Mouse (Mus musculus) G1E (cell line): Measurements from ENCODE around the gene Med20. TPM values are rescaled to one million over a fixed set of nuclear protein-coding genes. Genes with fewer than 3 reads are reported as not detected.
"Not testable (repeated sequence)": the region's sequence is repeated elsewhere in the genome, so short reads cannot be mapped to it uniquely, and the experiment has no call there.

Source experiments
- ATAC-seq: 2 replicates; pipeline ENCODE4 v1.8.0; 2016; ENCODE audit warnings: mild to moderate bottlenecking; ENCODE audit not compliant: insufficient number of reproducible peaks, poor library complexity, low FRiP score, severe bottlenecking; ENCODE audit errors: extremely low read depth
- DNase-seq: peaks from one replicate; pipeline ENCODE4 v3.0.0; 2012; ENCODE audit warnings: low spot score
- H3K27me3 ChIP-seq: 2 replicates; pipeline ENCODE4 v1.6.1; 2012; ENCODE audit warnings: mild to moderate bottlenecking, low read length, inconsistent platforms; ENCODE audit not compliant: insufficient read depth
- H3K36me3 ChIP-seq: replicated peaks from 2 replicates; pipeline ENCODE3; 2012; ENCODE audit warnings: mild to moderate bottlenecking, inconsistent platforms
- H3K4me1 ChIP-seq: 2 replicates; pipeline ENCODE4 v1.6.1; 2012; ENCODE audit warnings: low read depth, low read length, inconsistent platforms, mixed read lengths; ENCODE audit not compliant: insufficient read depth
- H3K4me3 ChIP-seq: 2 replicates; pipeline ENCODE4 v1.5.1; 2012; ENCODE audit warnings: low read depth, mild to moderate bottlenecking, inconsistent platforms, low read length, moderate library complexity, mixed read lengths
- H3K9me3 ChIP-seq: replicated peaks from 2 replicates; pipeline ENCODE4 v1.6.1; 2012; ENCODE audit warnings: inconsistent platforms
- CTCF ChIP-seq: IDR thresholded peaks from 2 replicates; pipeline ENCODE4 v1.5.1; 2012; ENCODE audit warnings: low read depth, low read length, inconsistent platforms, mixed read lengths
- GATA1 ChIP-seq: IDR thresholded peaks from 2 replicates; pipeline ENCODE4 v1.6.1; 2012; ENCODE audit warnings: borderline replicate concordance, low read length, inconsistent platforms, mixed read lengths
- GATA2 ChIP-seq: IDR thresholded peaks from 2 replicates; pipeline ENCODE4 v1.6.1; 2012; ENCODE audit warnings: low read depth, low read length, inconsistent platforms, borderline replicate concordance
- POLR2AphosphoS5 ChIP-seq: IDR thresholded peaks from 2 replicates; pipeline ENCODE4 v1.6.1; 2012; ENCODE audit warnings: low read depth, low read length, inconsistent platforms; ENCODE audit not compliant: insufficient replicate concordance
- TAL1 ChIP-seq: conservative IDR thresholded peaks from 2 replicates; pipeline ENCODE4 v1.6.1; 2012; ENCODE audit warnings: low read depth, low read length, inconsistent platforms, mixed read lengths
- polyA plus RNA-seq: library from polyadenylated mRNA; stranded (reverse); fragments of >175 nt; gene quantifications from 2 replicates; pipeline ENCODE4 v1.2.3, GENCODE M21; 2012
- total RNA-seq, 2 experiments: library from RNA; stranded (forward) in 1 of 2; stranded (reverse) in 1 of 2; fragments of 200-1000 nt in 1 of 2; fragments of >200 nt in 1 of 2; fragmentation: Nextera tagmentation in 1 of 2; gene quantifications; 2 replicates each; pipeline ENCODE4 v1.2.3; 2014 to 2017

Med20 gene
- total and polyA plus RNA-seq, 3 experiments: 9.9 to 60.8 (median 38.8) TPM

- TF ChIP-seq GATA2 (no peak), POLR2AphosphoS5 (no peak), TAL1 (no peak), CTCF (no peak), GATA1 (no peak)
- peaks cover 27% of the 10 kb centered on the region for H3K36me3 ChIP-seq
- ATAC-seq (no peak), DNase-seq (no peak)
- no peaks in the 10 kb centered on the region for H3K9me3 ChIP-seq
- no peak overlapping the region for H3K4me3 ChIP-seq
- H3K4me1 ChIP-seq: no peaks in the 10 kb centered on the region; the same call in 1 of the 2 replicates
- H3K27me3 ChIP-seq: no peaks in the 10 kb centered on the region
Observed at GRCm38 (mm10) chr17:47648966-47649365, 37.6 kb downstream of the Med20 start.

- TF ChIP-seq TAL1: no peak
- no peak for TF ChIP-seq GATA2
- TF ChIP-seq POLR2AphosphoS5: no peak
- no peak for TF ChIP-seq GATA1
- no peak for TF ChIP-seq CTCF
- ATAC-seq (no peak), DNase-seq (no peak)
- no peaks in the 10 kb centered on the region for H3K9me3 ChIP-seq
- no peaks in the 10 kb centered on the region for H3K4me1 ChIP-seq
- H3K27me3 ChIP-seq: no peaks in the 10 kb centered on the region
- peaks cover 41% of the 10 kb centered on the region for H3K36me3 ChIP-seq
- no peak overlapping the region for H3K4me3 ChIP-seq
Observed at GRCm38 (mm10) chr17:47651953-47652352, 40.6 kb downstream of the Med20 start.

- H3K27me3 ChIP-seq, H3K4me3 ChIP-seq, DNase-seq, H3K4me1 ChIP-seq, H3K9me3 ChIP-seq, ATAC-seq: not testable (repeated sequence)
- H3K36me3 ChIP-seq: peaks cover 48% of the 10 kb centered on the region
Observed at GRCm38 (mm10) chr17:47654346-47654745, 43.0 kb downstream of the Med20 start.

GRCm38 (mm10) chr17:47655697-47656096, 44.3 kb downstream of the Med20 start:
- Histone ChIP-seq H3K4me3 (no peak overlapping the region), H3K9me3 (no peaks in the 10 kb centered on the region), H3K4me1 (no peaks in the 10 kb centered on the region; the same call in 1 of the 2 replicates), H3K36me3 (peaks cover 47% of the 10 kb centered on the region), H3K27me3 (no peaks in the 10 kb centered on the region)
- TF ChIP-seq GATA2: no peak
- no peak for TF ChIP-seq GATA1
- no peak for TF ChIP-seq CTCF
- no peak for TF ChIP-seq TAL1
- no peak for TF ChIP-seq POLR2AphosphoS5
- ATAC-seq (no peak), DNase-seq (no peak)

GRCm38 (mm10) chr17:47657901-47658300, 46.5 kb downstream of the Med20 start:
- Histone ChIP-seq H3K9me3 (no peaks in the 10 kb centered on the region), H3K4me3 (no peak overlapping the region), H3K4me1 (no peaks in the 10 kb centered on the region; the same call in 1 of the 2 replicates), H3K27me3 (no peaks in the 10 kb centered on the region), H3K36me3 (peaks cover 51% of the 10 kb centered on the region)
- ATAC-seq (no peak), DNase-seq (no peak)
- no peak for TF ChIP-seq GATA2
- no peak for TF ChIP-seq CTCF
- TF ChIP-seq TAL1: no peak
- TF ChIP-seq GATA1: no peak
- no peak for TF ChIP-seq POLR2AphosphoS5

- DNase-seq: no peak
- TF ChIP-seq GATA2: no peak
- no peak for TF ChIP-seq GATA1
- no peak for TF ChIP-seq TAL1
- no peak for TF ChIP-seq CTCF
- TF ChIP-seq POLR2AphosphoS5: no peak
- H3K4me3 ChIP-seq: no peak overlapping the region
- H3K27me3 ChIP-seq: no peaks in the 10 kb centered on the region
- no peak for ATAC-seq
- H3K4me1 ChIP-seq: no peaks in the 10 kb centered on the region; the same call in 1 of the 2 replicates
- no peaks in the 10 kb centered on the region for H3K9me3 ChIP-seq
- peaks cover 52% of the 10 kb centered on the region for H3K36me3 ChIP-seq
Observed at GRCm38 (mm10) chr17:47658741-47659243, 47.4 kb downstream of the Med20 start.
